Mouse (Mus musculus) forebrain, embryonic 10.5 days (tissue): ENCODE measurements around the gene Bicdl1. TPM values are rescaled to one million over a fixed set of nuclear protein-coding genes. Genes with fewer than 3 reads are reported as not detected.

Experiments
- DNase-seq: peaks from one replicate; pipeline ENCODE4 v3.0.0-alpha.2; 2017; ENCODE audit warnings: low spot score; ENCODE audit errors: extremely low spot score
- H3K27ac ChIP-seq: fragments of 300-500 bp; sonication (generic); 2 replicates; pipeline ENCODE4 v1.5.1; 2016; ENCODE audit warnings: mild to moderate bottlenecking
- H3K27me3 ChIP-seq: fragments of 300-500 bp; sonication (generic); 2 replicates; pipeline ENCODE4 v1.6.1; 2016; ENCODE audit warnings: mild to moderate bottlenecking; ENCODE audit not compliant: poor library complexity, severe bottlenecking
- H3K36me3 ChIP-seq: fragments of 300-500 bp; sonication (generic); replicated peaks from 2 replicates; pipeline ENCODE4 v1.6.1; 2016; ENCODE audit warnings: mild to moderate bottlenecking, moderate library complexity
- H3K4me1 ChIP-seq: fragments of 300-500 bp; sonication (generic); 2 replicates; pipeline ENCODE4 v1.6.1; 2016
- H3K4me3 ChIP-seq: fragments of 300-500 bp; sonication (generic); 2 replicates; pipeline ENCODE4 v1.5.1; 2016; ENCODE audit warnings: mild to moderate bottlenecking, moderate library complexity
- H3K9me3 ChIP-seq: fragments of 300-500 bp; sonication (generic); 2 replicates; pipeline ENCODE4 v1.6.1; 2016; ENCODE audit warnings: mild to moderate bottlenecking, moderate library complexity
- WGBS: fragments of 180-500 bp; shearing (Covaris S2); methylation state at CpG from one replicate; pipeline ENCODE4 v1.1.7; 2016; 5-methylcytosine and 5-hydroxymethylcytosine counted together
- polyA plus RNA-seq: library from polyadenylated mRNA; unstranded; fragments of >200 nt; fragmentation: Nextera tagmentation; extraction: Ambion mirVana; gene quantifications from 2 replicates; pipeline ENCODE4 v1.2.1, GENCODE M21; 2016

The Bicdl1 gene
- 7.5 and 8.3 TPM in 2 replicates for polyA plus RNA-seq

DNA sequence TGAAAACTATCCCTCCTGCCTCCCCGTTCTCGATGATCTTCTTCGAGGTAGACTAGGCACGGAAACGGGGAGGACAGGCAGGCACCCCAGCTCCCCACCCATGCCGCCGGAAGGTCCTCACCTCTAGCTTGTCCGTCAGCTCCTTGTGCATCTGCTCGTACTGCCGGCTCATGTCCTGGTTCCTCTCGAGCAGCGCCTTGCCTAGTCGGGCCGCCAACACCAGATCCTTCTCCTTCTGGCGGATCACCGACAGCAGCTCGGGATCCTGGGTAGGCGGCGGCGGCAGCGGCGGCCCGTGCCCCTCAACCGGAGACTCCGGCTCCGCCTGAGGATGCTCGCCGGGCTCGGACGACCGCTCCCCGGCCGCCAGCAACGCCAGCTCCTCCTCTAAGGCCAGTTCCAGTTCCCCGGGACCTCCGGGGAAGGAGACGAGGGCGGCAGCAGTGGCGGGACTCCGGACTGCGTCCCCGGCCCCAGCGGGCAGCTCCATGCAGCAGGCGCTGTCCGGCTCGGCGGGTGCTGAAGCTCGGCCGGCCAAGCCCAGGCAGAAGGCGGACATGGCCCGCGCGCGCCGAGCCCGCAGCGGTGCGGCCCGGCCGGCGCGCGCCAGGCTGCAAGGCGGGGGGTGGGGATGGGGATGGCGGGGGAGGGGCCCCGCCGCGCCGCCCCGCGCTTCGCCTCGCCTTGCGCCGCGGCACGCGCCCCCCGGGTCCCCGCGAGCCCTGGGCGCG is at the start of gene Bicdl1:
Bicdl1 (minus strand) TSS at position 621 of the 731 bp plus-strand sequence.
- peak within 1 kb of the TSS; percentile 78 for H3K27ac ChIP-seq
- peak within 1 kb of the TSS; percentile 71 for H3K4me3 ChIP-seq
- H3K4me1 ChIP-seq = peaks cover 21% of the 10 kb centered on the region
- peaks cover 33% of the 10 kb centered on the region for H3K27me3 ChIP-seq
- peak; percentile 81 for DNase-seq
- H3K36me3 ChIP-seq = no peaks in the 10 kb centered on the region
- H3K9me3 ChIP-seq = no peaks in the 10 kb centered on the region
- WGBS = 2% methylated on average over 83 of the region's 83 CpGs

DNA sequence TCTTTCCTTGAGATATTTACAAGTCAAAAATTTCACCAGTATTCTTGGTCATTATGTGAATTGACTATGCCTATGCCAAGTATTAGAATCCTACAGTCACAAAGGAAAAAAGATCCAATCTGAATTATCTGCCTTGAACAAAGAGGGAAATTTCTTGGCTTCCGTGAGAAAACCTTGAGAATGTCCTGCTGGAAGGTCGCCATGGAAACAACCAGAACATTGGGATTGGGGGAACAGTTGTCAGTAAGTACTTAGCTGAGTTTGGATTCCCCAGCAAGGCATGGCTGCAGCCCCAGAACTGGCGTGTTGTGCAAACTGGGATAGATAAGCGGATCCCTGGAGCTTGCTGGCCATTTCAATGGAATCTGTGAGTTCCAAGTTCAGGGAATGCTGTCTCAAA is 45.5 kb upstream of the Bicdl1 start:
- Histone ChIP-seq H3K36me3 (no peaks in the 10 kb centered on the region), H3K9me3 (no peaks in the 10 kb centered on the region), H3K27me3 (no peaks in the 10 kb centered on the region), H3K27ac (no peak overlapping the region), H3K4me3 (no peak overlapping the region), H3K4me1 (no peaks in the 10 kb centered on the region)
- 77% methylated on average over 4 of the region's 4 CpGs for WGBS
- no peak for DNase-seq

DNA sequence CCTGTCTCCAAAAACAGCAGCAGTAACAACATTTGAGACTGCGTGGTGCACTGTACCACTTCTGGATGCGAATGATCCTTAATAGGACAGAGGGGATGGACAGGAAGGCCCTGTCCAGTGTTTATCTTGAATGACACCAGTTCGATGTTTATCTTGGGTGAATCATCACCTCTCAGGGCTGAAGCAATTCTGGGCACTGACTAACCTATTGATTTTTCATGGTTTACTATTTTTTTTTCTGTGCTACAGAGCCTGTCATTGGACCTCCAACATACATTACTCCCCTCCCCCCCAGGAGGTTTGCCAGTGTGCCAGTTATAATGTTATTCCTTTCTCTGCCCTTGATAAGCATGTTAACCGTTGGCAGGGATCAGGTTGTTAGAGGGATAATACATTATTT is 43.9 kb upstream of the Bicdl1 start:
- no peak overlapping the region for H3K27ac ChIP-seq

GRCm38 (mm10) chr5:115770048-115770447 is 38.6 kb upstream of the Bicdl1 start:
- Histone ChIP-seq H3K27me3 (no peaks in the 10 kb centered on the region), H3K4me3 (no peak overlapping the region), H3K36me3 (no peaks in the 10 kb centered on the region), H3K27ac (no peak overlapping the region), H3K4me1 (no peaks in the 10 kb centered on the region), H3K9me3 (peaks cover 8% of the 10 kb centered on the region; the same call in 1 of the 2 replicates)
- DNase-seq = no peak
- WGBS = 92% methylated on average over 4 of the region's 4 CpGs

More for the DNA sequence above, 43.9 kb upstream of the Bicdl1 start:
- Histone ChIP-seq H3K9me3 (peaks cover 2% of the 10 kb centered on the region; the same call in 1 of the 2 replicates), H3K36me3 (no peaks in the 10 kb centered on the region), H3K27me3 (no peaks in the 10 kb centered on the region), H3K4me3 (no peak overlapping the region), H3K4me1 (no peaks in the 10 kb centered on the region)
- DNase-seq = no peak
- 89% methylated on average over 4 of the region's 4 CpGs for WGBS

DNA sequence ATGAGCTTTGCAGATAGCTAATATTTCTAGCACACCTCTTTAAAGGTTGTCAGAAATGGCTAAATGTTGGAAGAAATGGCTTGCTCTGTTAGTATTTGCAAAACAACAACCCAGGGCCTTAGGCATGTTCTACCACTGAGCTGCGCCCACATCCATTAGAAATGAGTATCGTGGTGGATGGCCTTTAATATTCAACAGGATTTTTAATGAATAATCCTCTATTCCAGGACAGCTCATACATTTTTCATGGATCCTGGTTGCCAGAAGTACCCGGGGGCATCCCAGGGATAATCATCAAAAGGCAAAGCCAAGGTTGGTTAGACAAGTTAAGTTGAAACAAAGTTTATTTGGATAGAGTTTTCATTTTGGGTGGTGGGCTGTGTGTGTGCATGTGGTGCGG is 37.7 kb upstream of the Bicdl1 start:
- Histone ChIP-seq H3K4me3 (no peak overlapping the region), H3K9me3 (peaks cover 8% of the 10 kb centered on the region; the same call in 1 of the 2 replicates), H3K36me3 (no peaks in the 10 kb centered on the region), H3K4me1 (no peaks in the 10 kb centered on the region), H3K27ac (no peak overlapping the region), H3K27me3 (no peaks in the 10 kb centered on the region)
- DNase-seq = no peak
- 93% methylated on average over 4 of the region's 4 CpGs for WGBS

DNA sequence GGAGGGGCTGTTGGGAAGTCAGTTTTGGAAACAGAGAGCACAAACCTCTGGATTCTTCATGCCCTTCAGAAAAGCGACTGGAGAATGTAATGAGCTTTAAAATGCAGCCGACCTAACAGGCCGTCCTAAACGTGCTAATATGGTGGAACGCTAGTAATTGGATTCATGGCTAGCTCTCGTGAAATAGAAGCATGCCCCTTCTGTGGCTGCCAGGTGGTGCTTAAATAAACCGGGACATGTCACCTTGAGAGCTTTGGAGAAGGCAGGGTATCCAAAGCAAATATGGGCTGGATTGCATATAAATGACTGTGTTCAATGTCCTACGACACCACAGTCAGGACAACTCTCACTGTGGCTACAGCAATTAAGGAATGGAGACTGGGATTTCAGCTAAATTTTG is 35.4 kb upstream of the Bicdl1 start:
- peaks cover 8% of the 10 kb centered on the region; the same call in 1 of the 2 replicates for H3K9me3 ChIP-seq
- DNase-seq = no peak

DNA sequence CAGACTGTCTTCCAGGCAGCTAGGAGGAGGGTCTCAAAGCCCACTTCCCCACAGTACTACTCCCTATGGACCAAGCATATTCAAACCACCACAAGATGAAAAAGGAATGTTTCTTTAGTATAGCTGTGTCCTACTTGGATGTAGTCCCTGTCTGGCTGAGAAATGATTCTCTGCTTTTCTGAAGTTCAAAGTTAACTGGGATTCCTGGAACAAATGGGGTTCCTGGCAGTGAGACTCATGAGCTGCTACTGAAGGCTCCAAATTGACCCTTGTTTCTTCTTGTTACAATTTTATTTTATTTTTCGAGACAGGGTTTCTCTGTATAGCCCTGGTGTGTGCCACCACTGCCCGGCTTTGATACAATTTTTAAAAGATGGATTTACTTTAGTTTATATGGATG is 32.6 kb upstream of the Bicdl1 start:
- Histone ChIP-seq H3K36me3 (no peaks in the 10 kb centered on the region), H3K27me3 (no peaks in the 10 kb centered on the region), H3K9me3 (no peaks in the 10 kb centered on the region), H3K4me3 (no peak overlapping the region), H3K27ac (no peak overlapping the region), H3K4me1 (no peaks in the 10 kb centered on the region)
- WGBS = 84% methylated on average over 2 of the region's 2 CpGs
- no peak for DNase-seq

More for the DNA sequence above, 35.4 kb upstream of the Bicdl1 start:
- Histone ChIP-seq H3K27me3 (no peaks in the 10 kb centered on the region), H3K36me3 (no peaks in the 10 kb centered on the region), H3K4me3 (no peak overlapping the region), H3K27ac (no peak overlapping the region), H3K4me1 (no peaks in the 10 kb centered on the region)
- WGBS = 81% methylated on average over 8 of the region's 8 CpGs

DNA sequence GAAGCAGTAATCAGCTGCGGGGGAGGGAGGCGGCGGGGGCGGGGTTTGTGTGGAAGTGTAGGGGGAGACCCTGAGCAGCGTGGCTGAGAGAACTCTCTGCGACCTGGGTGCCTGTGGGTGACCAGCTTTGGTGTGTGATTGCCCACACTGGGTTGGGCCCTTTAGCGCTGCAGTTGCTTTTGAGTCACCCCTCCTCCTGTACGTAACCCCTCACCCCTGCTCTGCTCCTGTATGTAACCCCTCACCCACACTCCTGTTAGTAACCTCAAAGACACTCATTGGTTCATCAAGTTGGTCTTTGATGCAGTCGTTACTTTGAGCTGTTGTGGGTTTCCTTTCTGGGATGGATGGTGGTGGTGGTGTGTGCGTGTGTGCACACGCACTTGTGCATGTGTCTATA is 29.5 kb upstream of the Bicdl1 start:
- no peaks in the 10 kb centered on the region for H3K36me3 ChIP-seq
- H3K4me1 ChIP-seq = peaks cover 3% of the 10 kb centered on the region; the same call in 1 of the 2 replicates
- 79% methylated on average over 11 of the region's 11 CpGs for WGBS
- H3K9me3 ChIP-seq = no peaks in the 10 kb centered on the region
- DNase-seq = no peak
- H3K4me3 ChIP-seq = no peak overlapping the region
- no peaks in the 10 kb centered on the region for H3K27me3 ChIP-seq
- H3K27ac ChIP-seq = no peak overlapping the region

DNA sequence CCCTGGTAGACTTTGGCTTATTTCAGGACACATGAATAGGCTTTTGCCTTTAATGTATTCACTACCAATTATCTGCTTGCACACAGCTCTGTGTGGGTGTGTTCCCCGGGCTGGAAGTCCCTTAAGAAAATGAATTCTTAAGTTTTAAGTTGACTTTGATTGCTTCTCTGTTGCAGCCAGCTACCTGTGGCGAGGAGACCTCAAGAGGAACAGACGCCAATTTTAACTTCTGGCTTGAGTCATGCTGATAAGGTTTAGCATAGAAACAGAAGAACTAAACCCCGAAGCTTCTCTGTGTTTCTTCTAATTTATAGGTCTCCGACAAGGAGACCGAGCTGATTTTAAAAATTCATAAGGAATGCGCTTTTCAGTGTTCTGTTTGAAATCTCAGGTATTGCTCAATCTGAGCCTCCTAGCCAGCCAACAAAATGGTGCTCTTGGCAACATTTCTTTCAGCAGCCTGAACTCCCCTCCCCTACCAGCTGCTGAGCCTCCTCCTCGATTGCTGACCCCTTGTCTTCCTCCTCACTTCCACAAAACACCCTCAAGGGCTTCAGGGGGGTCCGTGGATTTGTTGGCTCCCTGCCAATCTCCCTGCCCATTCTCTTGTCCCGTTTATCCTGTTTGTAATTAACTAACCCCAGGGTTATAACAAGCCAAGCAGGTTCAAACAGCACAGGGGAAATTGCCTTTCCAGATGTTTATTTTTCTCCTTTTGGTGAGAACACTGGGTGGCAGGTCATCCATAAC is 27.2 kb upstream of the Bicdl1 start:
- no peaks in the 10 kb centered on the region for H3K36me3 ChIP-seq
- DNase-seq = no peak
- H3K4me1 ChIP-seq = peaks cover 3% of the 10 kb centered on the region; the same call in 1 of the 2 replicates
- no peak overlapping the region for H3K27ac ChIP-seq
- no peak overlapping the region for H3K4me3 ChIP-seq
- no peaks in the 10 kb centered on the region for H3K9me3 ChIP-seq
- H3K27me3 ChIP-seq = no peaks in the 10 kb centered on the region
- 60% methylated on average over 10 of the region's 10 CpGs for WGBS

- no peak overlapping the region for H3K4me3 ChIP-seq
- WGBS = 81% methylated on average over 8 of the region's 8 CpGs
- H3K27me3 ChIP-seq = no peaks in the 10 kb centered on the region
- no peak overlapping the region for H3K27ac ChIP-seq
- no peaks in the 10 kb centered on the region for H3K9me3 ChIP-seq
- no peak for DNase-seq
- H3K36me3 ChIP-seq = no peaks in the 10 kb centered on the region
- H3K4me1 ChIP-seq = peaks cover 3% of the 10 kb centered on the region; the same call in 1 of the 2 replicates
Observed at GRCm38 (mm10) chr5:115757516-115757915, 26.1 kb upstream of the Bicdl1 start.

DNA sequence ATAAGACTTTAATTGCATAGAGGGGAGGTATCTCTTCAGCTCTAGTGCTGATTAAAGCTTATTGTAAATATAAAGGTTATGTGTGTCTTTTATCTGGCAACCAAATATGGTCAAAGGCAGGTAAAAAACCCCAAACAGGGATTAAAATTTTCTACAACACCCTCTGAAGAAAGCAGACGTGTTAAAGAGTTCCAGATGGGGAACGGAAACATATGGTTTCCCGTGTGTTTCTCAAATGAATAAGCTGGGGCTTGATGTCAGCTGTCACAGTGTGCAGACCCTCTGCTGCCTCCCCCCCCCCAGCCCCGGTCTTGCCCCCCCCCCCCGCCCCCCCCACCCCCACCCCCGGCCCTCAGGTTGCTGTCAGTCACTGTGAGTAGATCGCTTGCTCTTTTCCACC is 24.1 kb upstream of the Bicdl1 start:
- Histone ChIP-seq H3K4me3 (no peak overlapping the region), H3K9me3 (no peaks in the 10 kb centered on the region), H3K4me1 (peaks cover 3% of the 10 kb centered on the region; the same call in 1 of the 2 replicates), H3K27ac (no peak overlapping the region), H3K36me3 (no peaks in the 10 kb centered on the region), H3K27me3 (no peaks in the 10 kb centered on the region)
- DNase-seq = no peak
- WGBS = 61% methylated on average over 5 of the region's 7 CpGs

DNA sequence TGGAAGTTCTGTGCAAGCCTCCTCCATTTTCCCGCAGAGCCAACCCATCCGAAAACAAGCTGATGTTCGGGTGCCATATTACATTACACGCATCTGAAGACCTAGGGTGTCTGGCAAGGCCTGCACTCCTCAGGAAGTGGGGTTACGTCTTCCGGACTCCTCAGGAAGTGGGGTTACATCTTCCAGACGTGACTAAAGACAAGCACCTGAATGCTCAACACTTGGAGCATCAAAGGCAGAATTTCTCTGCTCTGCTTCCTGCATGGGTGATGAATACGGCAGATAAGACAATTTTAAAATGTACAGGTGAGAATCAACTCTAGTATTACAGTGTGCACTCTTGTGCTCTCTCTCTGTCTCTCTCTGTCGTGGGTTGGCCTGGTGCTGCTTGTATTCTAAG is 23.4 kb upstream of the Bicdl1 start:
- peaks cover 3% of the 10 kb centered on the region; the same call in 1 of the 2 replicates for H3K4me1 ChIP-seq

DNA sequence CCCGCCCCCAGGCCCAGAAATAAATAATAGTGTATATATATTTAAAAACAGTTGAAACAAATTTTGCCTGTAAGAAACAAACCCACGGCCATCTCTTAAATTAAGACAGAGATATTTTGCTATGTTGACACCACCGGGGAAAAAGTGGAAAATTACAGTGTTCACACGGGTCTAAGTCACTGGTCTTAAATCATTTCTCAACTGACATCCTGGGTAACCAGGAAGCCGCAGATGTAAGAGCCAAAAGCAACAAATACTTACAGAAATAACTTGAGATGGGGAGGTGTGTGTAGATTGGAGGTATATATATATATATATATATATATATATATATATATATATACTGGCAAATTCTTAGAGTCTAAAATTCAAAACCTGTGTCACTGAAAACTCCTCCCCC is 21.5 kb upstream of the Bicdl1 start:
- Histone ChIP-seq H3K9me3 (no peaks in the 10 kb centered on the region), H3K4me1 (no peaks in the 10 kb centered on the region), H3K27me3 (no peaks in the 10 kb centered on the region), H3K36me3 (no peaks in the 10 kb centered on the region), H3K4me3 (no peak overlapping the region), H3K27ac (no peak overlapping the region)
- DNase-seq = no peak
- WGBS = 95% methylated on average over 5 of the region's 5 CpGs

More for the DNA sequence above, 23.4 kb upstream of the Bicdl1 start:
- WGBS = 88% methylated on average over 9 of the region's 9 CpGs
- no peak overlapping the region for H3K27ac ChIP-seq
- no peaks in the 10 kb centered on the region for H3K9me3 ChIP-seq
- no peak for DNase-seq
- H3K27me3 ChIP-seq = no peaks in the 10 kb centered on the region
- H3K36me3 ChIP-seq = no peaks in the 10 kb centered on the region
- H3K4me3 ChIP-seq = no peak overlapping the region
